Mouse (Mus musculus) spleen, adult 18-20 months (tissue): ENCODE measurements around the gene Enox1.

Source experiments
- DNase-seq, 2 experiments: peaks; one replicate each; pipeline ENCODE4 v3.0.0; 2022; ENCODE audit warnings: mixed read lengths in 2 of 2

The Enox1 gene

DNA sequence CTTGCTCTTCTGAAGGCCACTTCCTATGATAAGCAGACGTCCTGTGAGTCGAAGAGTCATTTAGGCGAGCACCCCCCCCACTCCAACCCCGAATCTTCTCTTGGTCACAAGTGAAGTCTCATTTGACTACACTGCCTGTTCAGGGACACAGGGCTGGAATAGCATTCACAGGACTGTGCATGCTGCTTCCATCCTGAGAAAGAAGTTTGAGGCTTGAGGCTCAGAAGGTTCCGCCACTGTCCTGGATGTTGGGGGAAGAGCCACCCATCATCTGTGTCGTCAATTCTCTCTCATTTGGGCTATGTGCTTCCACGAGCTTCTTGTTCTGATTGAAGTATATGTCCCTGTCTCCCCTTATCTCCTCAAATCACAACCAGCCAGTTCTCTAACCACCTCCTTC lies 220.2 kb downstream of the Enox1 start:
- no peak for DNase-seq

DNA sequence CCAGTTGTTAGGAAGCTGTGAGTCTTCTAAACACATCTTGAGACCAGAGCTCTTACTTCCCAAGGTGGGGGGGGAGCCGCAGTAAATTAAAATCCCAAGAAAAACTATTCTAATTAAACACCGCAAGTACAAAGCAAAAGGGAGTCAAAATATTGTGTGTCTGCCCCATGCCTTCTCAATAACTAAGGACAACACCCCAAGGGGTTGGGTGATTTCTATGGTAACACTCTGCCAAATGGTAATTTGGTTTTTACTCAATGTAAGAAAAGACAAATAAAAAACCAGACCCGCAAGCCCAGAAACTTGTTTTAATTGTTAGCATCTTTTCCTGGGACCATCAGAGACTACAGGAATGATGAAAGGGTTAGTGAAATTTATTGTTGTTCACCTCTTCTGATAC lies 220.9 kb downstream of the Enox1 start:
- no peak for DNase-seq

GRCm38 (mm10) chr14:77377873-77378272 lies 221.3 kb downstream of the Enox1 start:
- no peak for DNase-seq

- DNase-seq = no peak
Observed at GRCm38 (mm10) chr14:77381532-77381931, 225.0 kb downstream of the Enox1 start.

GRCm38 (mm10) chr14:77385621-77386020 lies 229.1 kb downstream of the Enox1 start:
- no peak for DNase-seq

GRCm38 (mm10) chr14:77387877-77388276 lies 231.3 kb downstream of the Enox1 start:
- no peak for DNase-seq

- DNase-seq = no peak
Observed at GRCm38 (mm10) chr14:77389276-77389675, 232.7 kb downstream of the Enox1 start.

DNA sequence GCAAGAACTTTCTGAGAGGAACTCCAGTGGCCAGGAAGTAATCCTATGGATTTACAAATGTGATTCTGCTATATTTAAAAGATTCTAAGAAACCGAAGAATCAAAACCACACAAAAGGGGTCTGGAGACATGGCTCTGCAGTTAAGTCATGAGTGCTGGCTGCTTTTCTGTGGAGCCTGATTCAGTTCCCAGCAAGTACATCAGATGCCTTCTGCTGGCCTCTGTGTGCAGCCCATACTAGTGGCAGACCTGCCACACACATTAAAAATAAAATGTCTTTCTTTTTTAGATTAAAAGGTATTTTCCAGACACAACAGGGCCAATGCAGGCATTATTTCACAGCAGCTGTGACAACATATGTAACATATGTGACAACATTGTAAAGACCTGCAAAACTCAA lies 235.9 kb downstream of the Enox1 start:
- DNase-seq = no peak

GRCm38 (mm10) chr14:77406241-77407114 lies 249.9 kb downstream of the Enox1 start:
- DNase-seq = no peak

DNA sequence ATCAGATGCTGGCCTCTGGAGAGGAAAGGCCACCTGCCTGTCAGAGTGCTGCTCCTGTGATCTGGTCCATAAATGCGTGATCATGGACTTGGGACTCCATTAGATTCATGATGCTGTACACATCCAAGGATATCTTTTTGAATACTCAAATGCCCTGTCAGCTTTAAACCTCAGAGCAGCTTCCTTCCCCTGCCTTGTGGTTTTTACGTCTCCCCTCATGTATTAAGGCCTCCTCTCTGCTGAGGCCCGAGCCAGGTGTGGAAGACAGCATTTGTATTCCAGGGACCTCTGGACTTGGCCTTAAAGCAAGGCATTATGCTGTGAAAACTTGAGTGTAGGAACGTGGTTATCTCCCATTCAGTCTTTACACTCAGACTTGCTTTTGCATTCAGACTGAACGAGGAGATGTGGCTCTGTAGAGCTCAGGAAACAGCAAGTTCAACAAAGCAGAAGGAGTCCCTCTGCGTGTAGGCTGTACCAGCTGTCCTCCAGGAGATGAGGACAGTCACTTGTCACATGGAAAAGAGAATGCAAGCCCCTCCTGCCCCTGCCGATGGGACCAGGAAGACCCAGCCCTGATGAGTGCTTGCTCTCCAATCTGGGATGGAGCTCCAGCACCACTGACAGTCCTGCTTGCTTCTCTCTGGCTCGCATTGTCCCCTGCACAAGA lies 252.8 kb downstream of the Enox1 start:
- DNase-seq = no peak

DNA sequence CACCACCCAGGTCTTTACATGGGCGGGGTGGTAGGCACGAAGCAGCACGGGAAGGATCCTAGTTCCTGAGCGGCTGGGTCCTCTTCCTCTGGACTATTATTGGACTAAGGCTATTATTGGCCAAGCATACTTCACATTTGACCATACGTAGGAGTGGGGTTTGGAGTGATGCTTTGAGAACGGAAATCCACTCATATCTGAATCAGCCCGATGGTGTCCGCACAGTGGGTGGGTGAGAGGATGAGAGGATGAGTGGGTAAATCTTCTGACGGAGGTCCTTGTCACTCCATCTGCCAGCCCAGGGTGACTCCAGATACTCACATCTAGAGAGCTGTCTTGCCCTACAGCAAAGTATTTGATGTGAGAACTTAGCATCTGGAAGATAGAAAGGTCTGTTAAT lies 253.8 kb downstream of the Enox1 start:
- no peak for DNase-seq

DNA sequence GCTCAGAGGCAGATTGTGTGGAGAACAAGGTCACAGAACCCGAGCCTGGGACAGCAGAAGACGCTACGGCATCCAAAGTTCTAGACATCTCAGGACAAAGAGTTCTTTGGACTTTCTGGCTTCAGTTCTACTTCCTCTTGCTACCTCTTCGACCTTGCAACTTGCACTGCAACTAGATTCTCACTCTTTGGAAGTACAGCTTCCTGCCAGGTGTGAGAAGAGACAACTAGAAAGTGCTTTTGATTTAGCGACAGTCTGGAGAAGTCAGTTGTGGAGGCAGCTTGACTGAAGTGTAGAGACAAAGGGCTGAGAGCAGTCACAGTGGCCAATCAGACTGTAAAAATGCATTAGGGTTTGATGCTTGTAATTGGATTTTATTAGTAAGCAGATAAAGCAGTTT lies 256.5 kb downstream of the Enox1 start:
- DNase-seq = no peak

GRCm38 (mm10) chr14:77416358-77416757 lies 259.8 kb downstream of the Enox1 start:
- no peak for DNase-seq

- no peak for DNase-seq
Observed at GRCm38 (mm10) chr14:77421031-77421430, 264.5 kb downstream of the Enox1 start.

DNA sequence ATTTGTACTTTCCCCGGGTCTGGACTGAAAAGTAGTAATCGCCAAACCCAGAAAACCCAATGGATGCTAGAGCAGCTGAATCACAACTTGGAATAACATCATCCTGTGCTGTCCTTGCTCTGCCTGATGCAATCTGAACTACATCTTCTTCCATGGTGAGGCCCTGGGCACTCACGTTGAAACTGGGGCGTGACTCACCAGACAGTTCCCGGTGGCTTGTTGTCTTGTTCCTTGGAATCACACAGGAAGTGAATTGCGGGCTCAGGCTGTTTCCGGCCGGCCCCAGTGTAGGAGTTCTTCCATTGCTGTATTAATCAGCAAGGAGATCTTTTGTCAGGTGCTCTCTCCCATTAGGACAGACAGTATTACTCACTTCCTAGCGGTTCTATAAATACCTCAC lies 266.6 kb downstream of the Enox1 start:
- no peak for DNase-seq

DNA sequence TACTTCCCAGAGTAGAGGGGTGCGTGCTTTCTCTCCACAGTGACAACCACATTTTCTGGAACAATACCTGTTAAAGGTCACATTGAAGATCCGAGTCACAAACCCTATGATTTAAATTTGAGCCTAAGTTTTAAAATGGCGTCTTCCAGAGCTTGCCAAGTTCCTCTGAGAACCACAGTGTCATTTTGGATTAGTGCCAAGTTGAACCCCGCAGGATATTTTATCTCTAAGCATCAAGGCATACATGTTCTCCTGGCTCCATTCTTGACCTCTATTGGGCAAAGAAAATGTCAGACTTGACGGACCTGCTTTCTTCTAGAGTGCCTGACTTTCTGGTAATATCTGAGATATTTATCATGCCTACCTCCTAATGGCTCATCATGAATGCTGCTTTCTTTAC lies 282.9 kb downstream of the Enox1 start:
- no peak for DNase-seq

- no peak for DNase-seq
Observed at GRCm38 (mm10) chr14:77440805-77441204, 284.2 kb downstream of the Enox1 start.

DNA sequence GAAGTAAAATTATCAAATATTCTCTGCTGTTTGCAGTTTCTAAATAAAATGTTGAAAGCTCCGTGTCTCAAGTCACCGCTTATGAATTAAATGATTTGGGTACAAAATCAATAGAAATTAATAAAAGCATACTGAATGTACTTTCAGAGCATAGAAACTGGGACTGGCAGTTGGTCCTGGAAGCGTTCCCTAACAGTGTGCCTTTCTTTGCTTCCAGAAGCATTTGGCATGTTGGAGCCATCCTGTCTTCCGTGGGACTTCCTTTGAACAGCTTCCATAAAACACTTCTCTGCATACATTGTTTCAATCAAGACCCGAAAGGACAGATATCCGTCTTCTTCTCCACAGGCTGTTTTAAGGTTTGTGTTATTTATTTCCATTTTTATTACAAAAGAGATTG lies 285.0 kb downstream of the Enox1 start:
- DNase-seq = no peak

GRCm38 (mm10) chr14:77448001-77448400 lies 291.4 kb downstream of the Enox1 start:
- no peak for DNase-seq

DNA sequence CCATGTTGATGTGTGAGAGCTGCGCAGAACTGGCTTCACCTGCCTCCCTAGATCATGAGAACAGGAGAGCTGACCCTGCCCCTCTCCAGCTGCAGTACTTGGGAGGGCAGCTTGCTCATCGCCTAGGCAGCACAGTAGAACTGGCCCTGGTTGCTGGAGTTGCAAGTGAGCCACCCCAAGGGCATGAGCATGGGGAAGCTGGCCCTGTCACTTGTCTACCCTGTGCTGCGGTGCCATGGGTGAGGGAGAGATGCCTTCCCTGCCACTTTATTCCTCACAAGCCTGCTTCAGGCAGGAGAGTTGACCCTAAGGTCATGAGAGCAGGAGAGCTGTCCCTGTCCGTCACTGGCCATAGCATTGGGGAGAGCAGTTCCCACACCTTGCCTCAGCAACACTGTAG lies 295.4 kb downstream of the Enox1 start:
- DNase-seq = no peak

DNA sequence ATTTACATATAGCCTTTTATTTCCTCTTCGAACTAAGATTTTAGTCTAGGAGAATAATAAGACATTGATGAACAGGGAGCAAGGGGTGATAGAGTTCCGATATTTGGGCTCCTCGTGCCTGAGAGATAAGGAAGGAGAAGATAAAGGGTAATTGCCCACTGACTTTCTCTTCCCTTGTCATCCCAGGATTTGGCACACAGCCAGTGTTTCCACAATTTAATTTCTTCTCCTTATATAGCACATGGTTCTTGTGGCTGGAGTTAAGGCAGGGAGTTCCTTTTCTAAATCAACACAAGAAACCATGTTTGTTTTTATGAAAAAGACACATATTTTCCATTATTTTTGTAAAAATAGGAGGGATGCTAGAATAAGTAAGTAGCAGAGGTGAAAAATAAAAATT lies 299.5 kb downstream of the Enox1 start:
- no peak for DNase-seq

- DNase-seq = no peak
Observed at GRCm38 (mm10) chr14:77456876-77457275, 300.3 kb downstream of the Enox1 start.

DNA sequence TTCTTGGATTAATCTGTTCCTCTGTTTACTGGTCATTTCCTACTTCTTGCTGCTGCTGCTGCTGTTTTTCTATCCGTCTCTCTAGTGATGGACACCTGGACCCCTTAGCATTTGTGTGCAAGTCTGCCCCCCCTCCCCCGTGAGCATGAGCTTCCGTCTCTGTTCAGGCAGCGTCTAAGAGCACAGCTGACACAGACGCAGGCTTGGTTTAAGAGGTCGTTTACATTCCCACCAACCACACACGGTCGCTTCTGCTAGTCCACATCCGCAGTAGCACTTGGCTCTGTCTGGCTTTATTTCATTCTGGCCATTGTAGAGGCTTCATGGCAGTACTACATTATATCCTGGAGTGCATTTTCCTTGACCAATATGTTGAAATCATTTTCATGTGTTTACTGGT lies 301.7 kb downstream of the Enox1 start:
- no peak for DNase-seq

GRCm38 (mm10) chr14:77463919-77464318 lies 307.4 kb downstream of the Enox1 start:
- no peak for DNase-seq
